Mouse (Mus musculus) thymus, adult 2 months (tissue): Measurements from ENCODE around the gene Auts2.

Source experiments
- CTCF ChIP-seq: fragments of 200-500 bp; IDR thresholded peaks from 2 replicates; pipeline ENCODE4 v1.5.1; 2012; ENCODE audit warnings: mild to moderate bottlenecking, control low read depth, low read length, moderate library complexity, borderline replicate concordance; ENCODE audit not compliant: control insufficient read depth, poor library complexity, insufficient read depth; ENCODE audit errors: extremely low read depth
- POLR2A ChIP-seq: fragments of 200-500 bp; IDR thresholded peaks from 2 replicates; pipeline ENCODE4 v1.6.1; 2012; ENCODE audit warnings: mild to moderate bottlenecking, low read length, control low read depth, moderate library complexity; ENCODE audit not compliant: control insufficient read depth, poor library complexity, insufficient read depth; ENCODE audit errors: extremely low read depth

DNA sequence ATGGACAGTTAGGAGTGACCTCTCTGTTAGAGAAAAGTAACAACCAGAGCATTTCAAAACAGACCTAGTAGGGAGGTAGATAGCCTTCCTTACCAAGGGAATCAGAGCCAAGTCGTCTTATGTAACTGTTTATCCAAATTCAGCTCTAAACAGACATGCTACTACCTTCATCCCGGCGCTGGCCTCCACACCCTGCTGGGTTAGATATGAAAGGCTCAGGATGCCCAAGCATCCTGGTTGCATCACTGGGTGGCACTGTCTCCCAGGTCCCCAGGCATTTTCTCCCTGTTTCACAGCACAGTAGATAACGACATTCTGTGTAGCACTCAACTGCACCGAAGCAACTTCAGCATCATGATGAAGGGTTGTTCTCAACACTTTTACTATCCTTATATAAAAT lies 154.4 kb downstream of the Auts2 start:
- TF ChIP-seq POLR2A (no peak), CTCF (no peak)
